Mouse (Mus musculus) urinary bladder, postnatal 36 days (tissue): ENCODE measurements around the gene Sass6.
"Not testable (repeated sequence)": the region's sequence is repeated elsewhere in the genome, so short reads cannot be mapped to it uniquely, and the experiment has no call there.

Source experiments
- DNase-seq, 2 experiments: peaks; one replicate each; pipeline ENCODE4 v3.0.0; 2022; ENCODE audit warnings: low spot score in 2 of 2, mixed read lengths in 1 of 2

The Sass6 gene

DNA sequence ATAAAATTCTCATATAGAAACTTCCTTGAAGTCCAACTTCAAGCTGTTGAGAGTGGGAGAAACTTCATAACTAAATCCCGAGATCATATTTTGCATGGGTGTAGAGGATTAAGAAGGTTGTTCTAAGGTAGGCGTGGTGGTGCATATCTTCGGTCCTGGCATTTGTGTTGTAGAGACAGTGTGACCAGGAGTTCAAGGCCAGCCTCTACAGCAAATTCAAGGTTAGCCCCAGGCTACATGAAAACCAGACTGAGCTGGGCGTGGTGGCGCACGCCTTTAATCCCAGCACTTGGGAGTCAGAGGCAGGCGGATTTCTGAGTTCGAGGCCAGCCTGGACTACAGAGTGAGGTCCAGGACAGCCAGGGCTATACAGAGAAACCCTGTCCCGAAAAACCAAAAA, 69.5 kb downstream of the Sass6 start:
- DNase-seq: not testable (repeated sequence)
